ENCODE assay signal across 8 mouse cellular contexts in genomic region chr8:80739932-80740331, GRCm38 (mm10). TPM values are rescaled to one million over a fixed set of nuclear protein-coding genes. Genes with fewer than 3 reads are reported as not detected.
DNase-seq lines count a peak whose midpoint lies in the region; ATAC-seq and TF ChIP-seq lines count a peak whose summit lies in the region.

No protein-coding gene starts in this region.

- no peaks in the 10 kb centered on the region for H3K36me3 ChIP-seq in embryonic facial prominence, embryonic 11.5 days (replicated peaks; ENCODE audit: control insufficient read depth, insufficient read depth, low read depth, low read length)
- peaks cover 5% of the 10 kb centered on the region; the same call in 1 of the 2 replicates for H3K36me3 ChIP-seq in midbrain, embryonic 16.5 days (ENCODE audit: control insufficient read depth, insufficient read depth, low read length)

- H3K4me2 ChIP-seq in embryonic facial prominence, embryonic 11.5 days (ENCODE audit: low read depth, low read length): peak overlapping the region; percentile 44
- H3K4me2 ChIP-seq in midbrain, embryonic 16.5 days (ENCODE audit: low read length): peak overlapping the region; percentile 51

- no peak for DNase-seq in layer of hippocampus, adult 2 months (ENCODE audit: low spot score in 2 of 2)
- no peak for DNase-seq in layer of hippocampus, postnatal 36 days
- no peak for DNase-seq in embryonic facial prominence, embryonic 11.5 days (ENCODE audit: low spot score)
- no peak for DNase-seq in adrenal gland, postnatal 25 days
- DNase-seq in right cerebral cortex, postnatal 25 days: no peak
- DNase-seq in urinary bladder, postnatal 10 days (ENCODE audit: low spot score): no peak

- WGBS in embryonic facial prominence, embryonic 11.5 days: 17% methylated on average over 14 of the region's 14 CpGs
- 13% methylated on average over 14 of the region's 14 CpGs for WGBS in midbrain, embryonic 16.5 days

- H3K9me3 ChIP-seq in embryonic facial prominence, embryonic 11.5 days (replicated peaks; ENCODE audit: control insufficient read depth, low read length): no peaks in the 10 kb centered on the region
- H3K9me3 ChIP-seq in midbrain, embryonic 16.5 days (replicated peaks; ENCODE audit: control insufficient read depth, low read length, poor library complexity, severe bottlenecking): no peaks in the 10 kb centered on the region

- no peak for TF ChIP-seq CTCF in layer of hippocampus, adult 2 months (conservative IDR thresholded peaks at IDR 0.05)

- no peaks in the 10 kb centered on the region for H3K27me3 ChIP-seq in embryonic facial prominence, embryonic 11.5 days (ENCODE audit: control insufficient read depth, insufficient read depth, low read length)
- no peaks in the 10 kb centered on the region for H3K27me3 ChIP-seq in midbrain, embryonic 16.5 days (ENCODE audit: control insufficient read depth, insufficient read depth, low read depth, low read length)

- peak overlapping the region; percentile 64 for H3K9ac ChIP-seq in embryonic facial prominence, embryonic 11.5 days (replicated peaks; ENCODE audit: low read length)
- H3K9ac ChIP-seq in midbrain, embryonic 16.5 days (ENCODE audit: low read depth, low read length): peak overlapping the region; percentile 65

- H3K4me3 ChIP-seq in layer of hippocampus, adult 2 months: peak overlapping the region; percentile 92
- peak overlapping the region; percentile 41 for H3K4me3 ChIP-seq in embryonic facial prominence, embryonic 11.5 days (ENCODE audit: low read depth, low read length)
- peak overlapping the region; percentile 60 for H3K4me3 ChIP-seq in midbrain, embryonic 16.5 days (ENCODE audit: low read depth, low read length)

- no peaks in the 10 kb centered on the region for H3K4me1 ChIP-seq in embryonic facial prominence, embryonic 11.5 days (ENCODE audit: control insufficient read depth, insufficient read depth, low read length)
- H3K4me1 ChIP-seq in midbrain, embryonic 16.5 days (ENCODE audit: control insufficient read depth, insufficient read depth, low read length): peaks cover 9% of the 10 kb centered on the region

- peak; percentile 58; the same call in 1 of the 2 replicates for ATAC-seq in embryonic facial prominence, embryonic 11.5 days (replicated peaks; ENCODE audit: insufficient number of reproducible peaks, low FRiP score, low TSS enrichment, low read depth)
- ATAC-seq in inflammation-experienced regulatory T-cells, adult 6 months: peak; percentile 30
- ATAC-seq in midbrain, embryonic 16.5 days: peak; percentile 66

- H3K27ac ChIP-seq in layer of hippocampus, adult 2 months: peak overlapping the region; percentile 97
- H3K27ac ChIP-seq in embryonic facial prominence, embryonic 11.5 days (replicated peaks; ENCODE audit: low read depth, low read length): peak overlapping the region; percentile 99
- H3K27ac ChIP-seq in midbrain, embryonic 16.5 days (ENCODE audit: low read length): peak overlapping the region; percentile 93

RNA-seq across cellular contexts. Expression of gene Smarca5, which starts 0.6 kb away (rescaled TPM):
- total RNA-seq in layer of hippocampus, adult 2 months (2021): 10 to 100 TPM; 58.5 to 59.3 TPM
- total RNA-seq in layer of hippocampus, postnatal 36 days (2021): 10 to 100 TPM; 62.9 to 64.6 TPM
- 138 and 161 TPM in 2 replicates for polyA plus RNA-seq in embryonic facial prominence, embryonic 11.5 days (2014; fragmentation: Nextera tagmentation; extraction: Ambion mirVana)
- polyA plus RNA-seq in inflammation-experienced regulatory T-cells, adult 6 months (2017; shearing (Covaris generic)): 10 to 100 TPM; 28.9 to 32.8 (median 29.4) TPM
- polyA plus RNA-seq in midbrain, embryonic 16.5 days (2015; fragmentation: Nextera tagmentation; extraction: Ambion mirVana): 32.8 and 43.2 TPM in 2 replicates
- total RNA-seq in adrenal gland, postnatal 25 days (2021): 61.4 and 77.5 TPM in 2 replicates

Comparison
In these comparisons a context has a peak if more than half of its experiments do, and no peak if none do; other contexts are left out.
1. H3K4me3 ChIP-seq: peak in every context shown above with its lines; median percentile 92 in layer of hippocampus, adult 2 months; 60 in midbrain, embryonic 16.5 days; 41 in embryonic facial prominence, embryonic 11.5 days.